Mouse (Mus musculus) layer of hippocampus, adult 9-11 months (tissue): ENCODE measurements around the gene Cbx6.
"Not testable (repeated sequence)": the region's sequence is repeated elsewhere in the genome, so short reads cannot be mapped to it uniquely, and the experiment has no call there.

Experiments used
- DNase-seq: peaks from one replicate; pipeline ENCODE4 v3.0.0; 2022

Gene Cbx6

DNA sequence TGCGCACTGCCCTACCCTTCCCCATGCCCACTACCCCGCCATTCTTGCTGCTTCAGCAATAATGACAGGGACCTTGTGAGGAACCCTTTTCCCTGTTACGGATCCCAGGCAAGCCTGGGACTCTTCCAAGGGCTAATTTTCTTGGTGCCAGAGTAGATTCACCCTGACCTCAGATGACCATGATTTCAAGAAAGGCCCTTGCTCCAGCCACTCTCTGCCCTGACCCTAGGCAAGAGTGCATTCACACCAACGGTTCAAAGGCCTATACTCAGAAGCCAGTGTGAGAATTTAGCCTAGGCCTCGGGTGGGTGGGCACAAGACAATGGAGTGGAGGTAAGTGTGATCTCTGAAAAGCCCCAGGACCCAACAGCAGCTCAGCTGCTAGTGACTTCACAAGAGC lies 5.1 kb downstream of the Cbx6 start:
- no peak for DNase-seq

DNA sequence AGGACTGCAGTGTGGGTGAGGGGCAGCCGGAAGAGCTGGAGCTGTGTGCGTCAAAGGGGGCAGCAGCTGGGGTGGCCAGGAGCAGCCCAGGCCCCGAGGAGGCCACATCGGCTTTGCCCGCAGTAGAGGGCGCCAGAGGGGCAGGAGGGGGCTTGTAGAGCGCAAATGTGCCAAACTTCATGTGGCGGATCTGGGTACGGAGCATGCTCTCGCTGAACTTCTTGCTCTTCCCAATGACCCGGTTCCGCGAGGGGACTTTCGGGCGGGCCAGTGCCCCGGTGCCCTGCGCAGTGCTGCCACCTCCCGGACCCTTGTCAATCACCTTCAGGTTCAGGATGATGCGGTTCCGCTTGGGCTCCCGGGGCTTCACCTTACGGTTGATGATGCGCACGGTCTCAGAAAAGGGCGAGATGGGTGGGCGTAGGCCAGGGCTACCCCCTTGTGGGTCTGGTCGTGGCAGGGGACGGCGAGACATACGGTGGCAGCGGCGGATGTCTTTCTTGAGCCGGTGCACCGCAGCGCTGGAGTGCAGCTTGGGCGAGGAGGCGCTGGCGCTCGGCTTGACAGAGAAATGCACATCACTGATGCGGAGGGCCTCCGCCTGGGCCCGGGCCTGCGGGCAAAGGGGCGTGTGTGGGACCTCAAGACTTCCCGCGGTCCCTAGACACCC lies 6.0 kb downstream of the Cbx6 start:
- DNase-seq: no peak

DNA sequence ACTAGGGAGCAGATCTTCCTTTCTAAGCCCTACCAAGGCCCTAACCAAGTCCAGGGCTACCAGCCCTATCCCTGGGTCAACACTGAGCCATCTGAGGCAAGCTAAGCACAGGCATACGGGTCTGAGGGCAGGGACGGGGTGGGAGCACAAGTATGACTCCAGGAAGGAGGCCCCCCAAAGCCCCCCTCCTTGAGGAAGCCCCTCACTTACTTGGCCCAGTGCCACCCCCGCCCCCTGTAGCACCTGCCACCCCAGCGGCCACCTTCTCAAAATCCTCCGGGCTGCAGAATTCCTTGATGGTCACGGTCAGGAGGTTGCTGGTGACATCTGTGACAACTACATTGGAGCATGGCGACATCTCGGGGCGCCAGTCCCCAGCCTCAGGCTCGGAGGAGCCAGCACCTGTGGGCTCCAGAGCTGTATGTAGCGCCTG lies 6.7 kb downstream of the Cbx6 start:
- DNase-seq: no peak

DNA sequence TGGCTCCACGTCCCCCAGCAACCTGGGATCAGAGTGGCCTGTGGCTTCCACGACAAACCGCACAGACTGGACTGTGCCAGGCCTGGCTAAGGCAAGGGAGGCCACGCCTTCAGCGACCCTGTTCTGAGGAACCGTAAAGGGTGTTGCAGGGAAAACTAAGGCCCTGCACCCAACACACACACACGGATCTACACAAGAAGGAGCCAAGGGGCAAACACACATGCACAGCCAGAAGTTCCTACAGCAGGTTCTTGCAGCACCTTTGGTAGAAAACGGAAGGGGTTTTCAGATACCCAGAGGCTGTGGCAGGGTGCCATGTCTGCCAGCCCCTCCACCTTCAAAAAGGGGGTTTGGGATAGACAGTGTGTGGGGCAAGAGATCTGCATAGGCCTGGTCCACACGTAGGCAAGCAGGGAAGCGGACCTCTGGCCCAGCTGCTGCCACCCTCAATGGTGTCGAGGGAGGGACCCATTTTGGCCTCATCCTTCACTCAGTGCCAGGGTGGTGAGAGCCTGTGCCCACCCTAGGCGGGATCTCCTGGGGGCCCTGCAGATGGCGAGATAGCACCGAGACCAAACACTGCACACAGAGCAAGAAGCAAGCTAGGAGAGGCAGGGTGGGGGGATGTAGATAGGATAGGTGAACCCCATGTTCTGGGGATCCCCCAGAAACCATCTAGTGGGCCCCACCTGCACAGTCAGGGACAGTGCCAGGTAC lies 7.3 kb downstream of the Cbx6 start:
- no peak for DNase-seq

DNA sequence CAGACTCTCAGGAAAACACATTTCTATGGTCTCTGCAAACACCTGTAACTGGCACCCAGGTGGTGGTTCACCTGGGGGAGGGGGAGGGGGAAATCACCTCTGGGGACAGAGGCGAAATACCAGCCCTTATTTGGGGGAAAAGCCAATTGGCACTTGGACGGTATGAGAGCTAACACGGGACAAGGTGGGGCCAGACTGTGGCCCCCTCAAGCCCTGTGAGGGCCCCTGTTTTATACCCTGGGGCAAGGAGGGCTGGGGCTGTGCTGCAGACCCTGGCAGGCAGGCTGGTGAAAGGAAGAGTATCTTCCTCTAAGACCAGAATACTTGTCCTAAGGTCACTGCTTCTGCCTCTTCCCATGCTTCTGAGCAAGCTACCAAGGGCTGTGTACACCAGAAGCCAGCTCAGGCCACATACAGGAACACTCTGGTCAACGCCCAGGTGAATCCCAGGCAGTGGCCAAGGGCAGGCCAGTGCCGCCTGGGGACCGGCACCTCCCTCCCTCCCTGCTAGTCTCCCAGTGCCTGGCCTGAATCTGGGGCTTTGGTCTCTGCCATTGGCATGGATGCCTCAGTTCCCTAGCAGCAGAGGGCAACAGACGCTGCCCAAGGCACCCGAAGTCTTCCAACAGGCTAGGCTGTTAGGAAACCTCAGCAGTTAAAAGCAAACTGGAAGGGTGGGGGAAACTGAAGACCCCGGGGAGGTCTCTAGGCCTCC lies 8.1 kb downstream of the Cbx6 start:
- no peak for DNase-seq

- DNase-seq: no peak
These were observed 9.2 kb downstream of the Cbx6 start for GRCm38 (mm10) chr15:79825146-79825825.

- DNase-seq: no peak
These were observed 10.8 kb downstream of the Cbx6 start for GRCm38 (mm10) chr15:79823588-79824280.

DNA sequence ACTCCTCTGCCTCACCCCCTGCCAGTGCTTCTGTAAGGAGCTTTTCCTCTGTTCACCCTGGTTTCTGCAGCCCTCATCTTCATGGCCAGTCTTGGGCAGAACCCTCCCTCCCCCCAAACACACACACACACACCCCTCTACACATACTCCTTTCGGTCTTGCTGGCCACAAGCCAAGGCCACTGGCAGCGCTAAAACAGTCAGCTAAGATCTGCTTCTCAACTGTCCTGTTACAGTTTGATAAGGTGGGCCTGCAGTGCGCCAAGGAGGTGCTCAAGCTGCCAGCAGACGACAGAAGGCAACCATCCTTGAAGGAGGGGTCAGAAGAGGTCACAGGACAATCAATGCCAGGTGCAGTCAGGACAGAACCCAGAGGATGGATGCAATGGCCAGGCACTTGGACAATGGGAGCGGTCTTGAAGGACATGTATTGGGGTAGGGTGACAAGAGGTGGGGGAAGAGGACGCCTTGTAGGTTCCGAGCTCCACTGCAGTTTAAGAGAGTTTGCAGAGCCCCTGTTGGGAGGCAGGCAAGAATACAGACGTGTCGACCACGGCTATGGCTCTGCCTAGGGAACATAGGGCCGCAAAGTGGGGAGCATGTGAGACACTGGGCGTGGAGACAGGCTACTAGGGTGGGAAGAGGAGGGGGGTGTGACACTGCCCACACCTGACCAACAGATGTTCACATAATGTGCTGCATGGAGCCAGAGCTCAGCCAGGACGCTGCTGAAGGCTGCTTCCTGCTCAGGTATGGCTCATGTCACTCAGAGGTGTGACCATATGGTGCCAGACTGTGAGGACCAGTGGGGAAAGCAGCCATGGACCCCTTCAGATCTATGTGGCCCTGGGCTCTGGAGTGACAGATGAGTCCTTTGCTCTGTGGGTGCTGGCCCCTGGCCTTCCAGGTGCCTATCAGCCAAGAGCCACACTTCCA lies 12.0 kb downstream of the Cbx6 start:
- DNase-seq: no peak

DNA sequence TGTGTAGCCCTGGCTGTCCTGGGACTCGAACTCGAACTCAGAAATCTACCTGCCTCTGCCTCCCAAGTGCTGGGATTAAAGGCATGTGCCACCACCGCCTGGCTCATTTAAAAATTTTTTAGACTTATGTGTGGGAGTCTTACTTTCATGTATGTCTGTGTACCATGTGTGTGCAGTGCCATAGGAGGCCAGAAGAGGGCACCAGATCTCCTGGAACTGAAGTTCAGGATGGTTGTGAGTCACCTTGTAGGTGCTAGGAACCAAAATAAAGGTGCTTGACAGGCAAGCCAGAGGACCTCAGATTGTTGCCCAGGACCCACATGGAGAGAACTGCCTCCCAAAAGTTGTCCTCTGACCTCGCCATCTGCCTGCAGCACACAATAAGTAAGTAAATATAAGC lies 16.2 kb downstream of the Cbx6 start:
- DNase-seq: no peak

DNA sequence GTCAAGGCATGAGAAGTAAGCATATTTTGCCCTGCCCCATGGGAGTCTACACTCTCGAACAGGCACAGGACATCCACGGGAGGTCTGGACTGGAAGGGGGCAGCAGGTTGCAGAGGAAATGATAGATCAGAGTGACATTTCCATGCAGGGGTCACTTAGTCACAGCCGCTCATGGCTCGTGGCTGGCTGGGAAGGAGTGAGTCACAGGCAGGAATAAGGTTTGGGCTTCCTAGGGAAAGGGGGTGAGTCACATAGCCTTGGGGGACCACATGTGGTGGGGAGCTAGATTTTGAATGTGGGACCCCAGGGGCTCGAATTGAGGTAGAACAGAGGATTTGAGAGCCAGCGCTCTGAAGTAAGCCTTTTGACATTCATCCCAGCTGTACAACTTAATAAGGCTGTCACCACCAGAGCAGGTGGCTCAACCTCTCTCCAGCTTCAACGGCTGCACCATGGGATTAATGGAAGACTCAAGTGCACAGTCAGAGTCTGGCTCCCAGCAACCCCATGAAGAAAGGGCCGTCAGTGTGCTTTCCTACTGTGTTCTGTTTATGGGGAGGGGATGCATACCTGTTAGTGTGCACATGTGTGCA lies 20.7 kb downstream of the Cbx6 start:
- no peak for DNase-seq

DNA sequence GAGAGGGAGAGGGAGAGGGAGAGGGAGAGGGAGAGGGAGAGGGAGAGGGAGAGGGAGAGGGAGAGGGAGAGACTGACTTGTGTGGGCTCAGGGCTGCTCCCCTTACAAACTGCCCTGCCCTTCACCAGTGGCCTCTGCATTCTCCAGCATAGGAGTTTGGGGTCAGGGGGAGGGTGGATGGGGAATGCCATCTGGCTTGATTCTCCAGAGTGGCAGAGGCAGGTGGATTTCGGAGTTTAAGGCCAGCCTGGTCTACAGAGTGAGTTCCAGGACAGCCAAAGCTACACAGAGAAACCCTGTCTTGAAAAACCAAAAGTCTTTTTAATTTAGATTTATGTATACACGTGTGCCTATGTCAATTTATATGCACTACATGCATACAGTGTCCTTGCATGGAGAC lies 21.6 kb downstream of the Cbx6 start:
- not testable (repeated sequence) for DNase-seq

DNA sequence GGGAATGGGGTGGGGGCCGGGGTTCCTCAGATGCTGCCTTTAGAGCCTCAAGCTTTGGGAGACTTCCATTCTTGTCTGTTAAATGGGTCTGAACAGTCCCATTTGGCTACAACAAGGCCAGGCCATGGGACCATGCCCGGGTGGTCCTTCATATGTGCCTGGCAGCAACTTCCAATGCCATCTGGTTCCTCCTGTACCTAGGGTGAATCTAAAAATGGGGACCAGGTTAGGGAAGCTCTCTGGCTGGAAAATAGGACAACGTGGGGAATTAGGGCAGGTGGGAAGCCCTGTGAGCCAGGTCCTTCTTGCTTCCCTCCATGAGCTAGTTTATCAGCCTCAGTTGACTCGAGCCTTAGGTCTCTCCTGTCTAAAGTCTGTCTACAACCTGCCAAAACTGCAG lies 23.5 kb downstream of the Cbx6 start:
- DNase-seq: no peak

GRCm38 (mm10) chr15:79810061-79810460 lies 24.4 kb downstream of the Cbx6 start:
- no peak for DNase-seq

GRCm38 (mm10) chr15:79808658-79809057 lies 25.8 kb downstream of the Cbx6 start:
- no peak for DNase-seq

GRCm38 (mm10) chr15:79808114-79808513 lies 26.4 kb downstream of the Cbx6 start:
- no peak for DNase-seq

- no peak for DNase-seq
These were observed 27.4 kb downstream of the Cbx6 start for GRCm38 (mm10) chr15:79807050-79807449.

- DNase-seq: no peak
These were observed 29.2 kb downstream of the Cbx6 start for GRCm38 (mm10) chr15:79805246-79805645.

GRCm38 (mm10) chr15:79804352-79805071 lies 30.0 kb downstream of the Cbx6 start, which contains the start of gene Nptxr:
Gene Nptxr (minus strand): TSS chr15:79804766.
- no peak for DNase-seq

DNA sequence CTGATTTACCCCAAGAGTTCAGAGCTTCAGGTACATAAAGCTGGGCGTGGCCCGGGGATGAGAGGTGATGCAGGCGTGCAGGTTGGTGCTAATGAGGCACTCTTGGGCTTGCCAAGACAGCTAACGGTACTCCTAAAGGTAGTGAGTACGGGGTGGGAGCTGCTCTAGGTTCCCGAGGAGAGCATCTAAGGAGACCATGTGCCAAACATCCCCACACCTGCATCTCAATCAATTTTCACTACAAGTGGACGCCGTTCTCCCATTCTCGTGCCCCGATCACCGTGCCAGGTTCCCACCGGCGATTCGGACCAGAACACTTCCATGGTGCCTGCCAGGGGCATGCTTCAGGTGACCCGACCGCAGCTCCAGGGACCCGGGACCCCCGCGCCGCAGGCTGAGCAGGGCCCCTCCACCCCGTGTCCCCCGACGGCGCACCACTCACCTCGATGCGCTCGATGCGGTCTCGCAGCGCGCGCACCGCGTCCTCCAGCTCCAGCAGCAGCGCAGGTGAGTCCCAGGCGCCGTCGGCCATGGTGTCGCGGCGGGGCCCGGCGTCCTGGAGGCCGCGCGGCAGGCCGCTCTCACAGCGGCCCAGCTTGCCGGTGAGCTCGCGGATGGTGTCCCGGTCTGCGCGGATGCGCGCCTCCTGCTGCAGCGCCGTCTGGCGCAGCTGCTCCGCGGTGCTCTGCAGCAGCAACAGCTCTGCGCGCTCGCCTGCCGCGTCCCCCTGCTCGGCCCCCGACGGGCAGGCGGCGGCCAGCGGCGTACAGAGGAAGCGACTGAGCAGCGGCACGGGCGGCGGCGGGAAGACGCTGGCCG lies 30.7 kb downstream of the Cbx6 start:
- no peak for DNase-seq

DNA sequence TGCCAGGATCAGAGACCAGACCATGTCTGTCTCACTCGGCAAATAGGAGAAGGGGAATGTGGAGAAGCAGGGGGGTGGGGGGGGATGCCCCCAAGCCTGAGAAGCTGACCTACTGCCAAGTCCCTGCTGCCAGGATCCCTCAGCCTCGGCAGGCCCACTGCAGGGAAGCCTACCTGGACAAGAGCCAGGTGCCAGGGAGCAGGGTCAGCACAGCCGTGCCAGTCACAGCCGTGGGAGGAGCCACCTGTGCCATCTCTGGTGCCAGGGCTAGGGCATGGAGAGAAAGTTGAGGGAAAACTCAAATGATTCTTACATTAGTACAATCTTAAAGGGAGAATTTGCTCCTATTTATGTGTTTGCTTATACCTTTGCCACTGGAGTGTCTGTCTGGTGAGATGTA lies 32.2 kb downstream of the Cbx6 start:
- DNase-seq: no peak
